Mouse (Mus musculus): ENCODE measurements around the gene Mical3. TPM values are rescaled to one million over a fixed set of nuclear protein-coding genes. Genes with fewer than 3 reads are reported as not detected.
"Not testable (repeated sequence)": the region's sequence is repeated elsewhere in the genome, so short reads cannot be mapped to it uniquely, and the experiment has no call there.

The Mical3 gene
- total and polyA plus RNA-seq, 2 experiments, result 5.8 to 7.9 TPM

DNA sequence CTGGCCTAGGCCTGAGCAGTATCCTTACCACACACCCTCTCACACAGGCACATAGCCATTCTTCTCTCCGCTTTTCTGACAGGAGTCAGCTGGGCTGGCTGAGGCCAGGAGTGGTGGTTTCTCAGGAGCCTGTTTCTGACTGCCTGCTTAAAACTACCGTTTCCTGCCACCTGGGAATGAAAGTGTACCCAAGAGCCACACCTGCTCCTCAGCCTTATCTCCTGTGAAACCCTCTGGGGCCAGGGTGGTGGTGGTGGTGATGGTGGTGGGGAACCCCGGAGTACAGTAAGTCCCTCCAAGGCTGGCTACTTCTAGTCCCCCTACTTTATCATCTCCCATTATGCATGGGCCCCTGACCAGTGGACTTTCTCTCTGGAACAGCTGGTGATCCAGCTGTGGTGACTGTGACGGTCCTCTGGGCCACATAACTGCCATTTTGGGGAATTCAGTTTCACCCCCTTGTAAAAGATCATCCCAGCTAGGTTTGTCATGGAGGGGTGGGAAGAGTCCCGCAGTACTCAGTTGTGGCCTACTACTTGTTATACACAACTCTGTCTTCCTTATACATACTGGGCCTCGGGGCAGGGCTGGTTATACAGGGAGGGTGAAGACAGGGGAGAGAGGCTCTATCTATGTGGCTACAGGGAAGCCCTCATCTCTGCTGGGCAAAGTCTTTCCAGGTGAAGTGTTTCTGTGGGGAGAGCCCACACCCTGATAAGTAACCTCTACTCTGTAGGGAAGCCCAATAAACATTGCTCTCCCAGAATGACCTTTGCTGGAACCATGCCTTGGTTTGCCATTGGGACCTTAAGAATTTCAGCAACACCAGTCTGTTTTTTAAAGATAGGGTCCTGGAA is 200.1 kb downstream of the Mical3 start:
- no peaks in the 10 kb centered on the region for H3K27me3 ChIP-seq (ENCODE audit: control insufficient read depth, insufficient read depth, low read length)
- H3K36me3 ChIP-seq (ENCODE audit: control insufficient read depth, insufficient read depth, low read length), result peaks cover 2% of the 10 kb centered on the region
- peaks cover 14% of the 10 kb centered on the region for H3K4me1 ChIP-seq (ENCODE audit: control insufficient read depth, insufficient read depth, low read length)
- no peak for TF ChIP-seq POLR2A (IDR thresholded peaks at IDR 0.05; ENCODE audit: extremely low read depth, insufficient read depth, low read length)
- no peak for TF ChIP-seq CTCF (IDR thresholded peaks at IDR 0.05; ENCODE audit: low read depth, low read length)
- no peak overlapping the region for H3K4me3 ChIP-seq (ENCODE audit: insufficient read depth, low read depth, low read length)
- no peaks in the 10 kb centered on the region for H3K79me2 ChIP-seq (ENCODE audit: control insufficient read depth, insufficient read depth, low read length)
- DNase-seq (ENCODE audit: extremely low read depth, low read depth, low spot score), result no peak
- 91% methylated on average over 6 of the region's 6 CpGs for WGBS
- H3K27ac ChIP-seq (replicated peaks; ENCODE audit: insufficient read depth, low read depth, low read length), result no peak overlapping the region
- no peak overlapping the region for H3K9ac ChIP-seq (ENCODE audit: low read depth, low read length)

DNA sequence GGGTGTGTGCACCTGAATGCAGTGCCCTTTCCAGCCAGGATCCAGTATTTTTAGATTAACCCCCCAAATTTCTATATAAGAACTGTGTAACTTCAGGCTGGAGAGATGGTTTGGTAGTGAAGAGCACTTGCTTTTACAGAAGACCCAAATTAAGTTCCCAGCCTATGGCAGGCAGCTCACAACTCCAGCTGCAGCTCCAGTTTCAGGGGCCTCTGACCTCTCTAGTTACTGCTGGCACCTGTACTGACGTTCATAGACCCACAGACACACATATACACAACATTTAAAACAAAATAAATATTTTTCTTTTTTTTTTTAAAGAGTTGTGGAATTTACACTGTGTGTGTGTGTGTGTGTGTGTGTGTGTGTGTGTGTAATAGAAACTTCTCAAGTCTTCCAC is 201.4 kb downstream of the Mical3 start:
- Histone ChIP-seq H3K27me3 (ENCODE audit: control insufficient read depth, insufficient read depth, low read length) (no peaks in the 10 kb centered on the region), H3K79me2 (ENCODE audit: control insufficient read depth, insufficient read depth, low read length) (no peaks in the 10 kb centered on the region), H3K9ac (ENCODE audit: low read depth, low read length) (no peak overlapping the region), H3K4me1 (ENCODE audit: control insufficient read depth, insufficient read depth, low read length) (peaks cover 14% of the 10 kb centered on the region), H3K27ac (replicated peaks; ENCODE audit: insufficient read depth, low read depth, low read length) (no peak overlapping the region), H3K4me3 (ENCODE audit: insufficient read depth, low read depth, low read length) (no peak overlapping the region), H3K36me3 (ENCODE audit: control insufficient read depth, insufficient read depth, low read length) (peaks cover 2% of the 10 kb centered on the region)
- 58% methylated on average over 1 of the region's 1 CpGs for WGBS
- no peak for TF ChIP-seq CTCF (IDR thresholded peaks at IDR 0.05; ENCODE audit: low read depth, low read length)
- no peak for TF ChIP-seq POLR2A (IDR thresholded peaks at IDR 0.05; ENCODE audit: extremely low read depth, insufficient read depth, low read length)
- DNase-seq (ENCODE audit: extremely low read depth, low read depth, low spot score), result no peak

GRCm38 (mm10) chr6:120927765-120928164 is 203.0 kb downstream of the Mical3 start:
- H3K79me2 ChIP-seq (ENCODE audit: control insufficient read depth, insufficient read depth, low read length), result no peaks in the 10 kb centered on the region
- H3K27ac ChIP-seq (replicated peaks; ENCODE audit: insufficient read depth, low read depth, low read length), result 0 out of 2 replicates have a peak overlapping the region, but pooled peaks have one; percentile 2
- H3K27me3 ChIP-seq (ENCODE audit: control insufficient read depth, insufficient read depth, low read length), result no peaks in the 10 kb centered on the region
- 13% methylated on average over 3 of the region's 3 CpGs for WGBS
- H3K36me3 ChIP-seq (ENCODE audit: control insufficient read depth, insufficient read depth, low read length), result peaks cover 2% of the 10 kb centered on the region; the same call in 1 of the 2 replicates
- peak; percentile 79 for DNase-seq (ENCODE audit: extremely low read depth, low read depth, low spot score)
- H3K4me1 ChIP-seq (ENCODE audit: control insufficient read depth, insufficient read depth, low read length), result peaks cover 14% of the 10 kb centered on the region
- no peak overlapping the region for H3K4me3 ChIP-seq (ENCODE audit: insufficient read depth, low read depth, low read length)
- TF ChIP-seq CTCF (IDR thresholded peaks at IDR 0.05; ENCODE audit: low read depth, low read length) (no peak), POLR2A (IDR thresholded peaks at IDR 0.05; ENCODE audit: extremely low read depth, insufficient read depth, low read length) (no peak)
- H3K9ac ChIP-seq (ENCODE audit: low read depth, low read length), result no peak overlapping the region

DNA sequence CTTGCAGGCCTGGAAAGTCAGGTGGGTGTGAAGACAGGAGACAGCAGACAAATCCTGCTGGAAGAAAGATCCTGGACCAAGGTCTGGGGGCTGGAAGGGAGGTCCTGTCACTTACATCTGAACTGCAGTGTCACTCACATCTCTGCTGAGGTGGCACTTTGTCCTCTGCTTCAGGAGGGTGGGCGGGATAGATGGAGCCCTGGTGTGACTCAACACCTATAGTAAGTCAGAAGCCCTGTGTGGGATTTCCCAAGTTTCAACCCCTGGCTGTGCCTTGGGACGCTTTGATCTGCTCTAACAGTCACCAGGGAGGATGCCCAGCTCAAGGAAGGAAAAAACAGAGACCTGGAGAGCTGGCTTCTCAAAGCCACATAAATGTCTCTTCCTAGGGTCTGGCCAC is 203.9 kb downstream of the Mical3 start:
- Histone ChIP-seq H3K27ac (replicated peaks; ENCODE audit: insufficient read depth, low read depth, low read length) (peak overlapping the region; percentile 5), H3K36me3 (ENCODE audit: control insufficient read depth, insufficient read depth, low read length) (peaks cover 2% of the 10 kb centered on the region; the same call in 1 of the 2 replicates), H3K4me3 (ENCODE audit: insufficient read depth, low read depth, low read length) (no peak overlapping the region), H3K79me2 (ENCODE audit: control insufficient read depth, insufficient read depth, low read length) (no peaks in the 10 kb centered on the region), H3K4me1 (ENCODE audit: control insufficient read depth, insufficient read depth, low read length) (peaks cover 13% of the 10 kb centered on the region), H3K27me3 (ENCODE audit: control insufficient read depth, insufficient read depth, low read length) (no peaks in the 10 kb centered on the region), H3K9ac (ENCODE audit: low read depth, low read length) (0 out of 2 replicates have a peak overlapping the region, but pooled peaks have one; percentile 3)
- TF ChIP-seq CTCF (IDR thresholded peaks at IDR 0.05; ENCODE audit: low read depth, low read length), result no peak
- no peak for TF ChIP-seq POLR2A (IDR thresholded peaks at IDR 0.05; ENCODE audit: extremely low read depth, insufficient read depth, low read length)
- no peak for DNase-seq (ENCODE audit: extremely low read depth, low read depth, low spot score)
- WGBS, result 37% methylated on average over 2 of the region's 2 CpGs

DNA sequence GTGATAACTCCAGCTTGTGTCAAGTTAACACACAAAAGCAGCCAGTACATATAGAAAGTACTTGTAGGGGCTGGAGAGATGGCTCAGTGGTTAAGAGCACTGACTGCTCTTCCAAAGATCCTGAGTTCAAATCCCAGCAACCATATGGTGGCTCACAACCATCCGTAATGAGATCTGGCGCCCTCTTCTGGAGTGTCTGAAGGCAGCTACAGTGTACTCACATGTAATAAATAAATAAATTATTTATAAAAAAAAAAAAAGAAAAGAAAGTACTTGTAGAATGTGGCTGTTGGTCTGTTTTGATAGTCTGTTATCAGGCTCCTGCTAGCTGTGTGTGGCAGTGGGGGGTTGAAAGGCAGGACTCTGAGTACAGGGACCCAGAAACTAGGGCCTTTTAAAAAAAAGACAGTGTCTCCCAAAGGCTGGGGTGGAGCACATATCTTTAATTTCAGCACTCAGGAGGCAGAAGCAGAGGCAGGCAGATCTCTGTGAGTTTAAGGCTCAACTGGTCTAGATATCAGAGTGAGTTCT is 205.9 kb downstream of the Mical3 start:
- 91% methylated on average over 2 of the region's 2 CpGs for WGBS
- H3K4me1 ChIP-seq (ENCODE audit: control insufficient read depth, insufficient read depth, low read length), result peaks cover 13% of the 10 kb centered on the region
- not testable (repeated sequence) for H3K36me3 ChIP-seq (ENCODE audit: control insufficient read depth, insufficient read depth, low read length); H3K79me2 ChIP-seq (ENCODE audit: control insufficient read depth, insufficient read depth, low read length); H3K9ac ChIP-seq (ENCODE audit: low read depth, low read length); H3K4me3 ChIP-seq (ENCODE audit: insufficient read depth, low read depth, low read length); DNase-seq (ENCODE audit: extremely low read depth, low read depth, low spot score); H3K27ac ChIP-seq (replicated peaks; ENCODE audit: insufficient read depth, low read depth, low read length); H3K27me3 ChIP-seq (ENCODE audit: control insufficient read depth, insufficient read depth, low read length)

GRCm38 (mm10) chr6:120917975-120918374 is 212.8 kb downstream of the Mical3 start:
- DNase-seq (ENCODE audit: extremely low read depth, low read depth, low spot score), result no peak
- TF ChIP-seq CTCF (IDR thresholded peaks at IDR 0.05; ENCODE audit: low read depth, low read length) (no peak), POLR2A (IDR thresholded peaks at IDR 0.05; ENCODE audit: extremely low read depth, insufficient read depth, low read length) (no peak)
- H3K4me3 ChIP-seq (ENCODE audit: insufficient read depth, low read depth, low read length), result no peak overlapping the region
- no peaks in the 10 kb centered on the region for H3K79me2 ChIP-seq (ENCODE audit: control insufficient read depth, insufficient read depth, low read length)
- no peaks in the 10 kb centered on the region for H3K27me3 ChIP-seq (ENCODE audit: control insufficient read depth, insufficient read depth, low read length)
- no peak overlapping the region for H3K27ac ChIP-seq (replicated peaks; ENCODE audit: insufficient read depth, low read depth, low read length)
- H3K9ac ChIP-seq (ENCODE audit: low read depth, low read length), result no peak overlapping the region
- WGBS, result 58% methylated on average over 3 of the region's 3 CpGs
- no peaks in the 10 kb centered on the region for H3K36me3 ChIP-seq (ENCODE audit: control insufficient read depth, insufficient read depth, low read length)
- H3K4me1 ChIP-seq (ENCODE audit: control insufficient read depth, insufficient read depth, low read length), result peaks cover 8% of the 10 kb centered on the region

GRCm38 (mm10) chr6:120916972-120917881 is 213.6 kb downstream of the Mical3 start:
- Histone ChIP-seq H3K27ac (replicated peaks; ENCODE audit: insufficient read depth, low read depth, low read length) (peak overlapping the region; percentile 61), H3K4me3 (ENCODE audit: insufficient read depth, low read depth, low read length) (peak overlapping the region; percentile 80), H3K9ac (ENCODE audit: low read depth, low read length) (peak overlapping the region; percentile 52; the same call in 1 of the 2 replicates)
- H3K79me2 ChIP-seq (ENCODE audit: control insufficient read depth, insufficient read depth, low read length); H3K27me3 ChIP-seq (ENCODE audit: control insufficient read depth, insufficient read depth, low read length); H3K36me3 ChIP-seq (ENCODE audit: control insufficient read depth, insufficient read depth, low read length); H3K4me1 ChIP-seq (ENCODE audit: control insufficient read depth, insufficient read depth, low read length): not testable (repeated sequence)
- WGBS, result 8% methylated on average over 10 of the region's 14 CpGs
- DNase-seq (ENCODE audit: extremely low read depth, low read depth, low spot score), result peak; percentile 67

Measured in liver, adult 2 months (tissue).